Mouse (Mus musculus) erythroblast, embryonic 14.5 days (primary cell): ENCODE measurements around the gene Arhgef3.

Experiments used
- GATA1 ChIP-seq: IDR thresholded peaks from 2 replicates; pipeline ENCODE4 v1.6.1; 2012; ENCODE audit warnings: low read length, inconsistent platforms, mixed read lengths
- TAL1 ChIP-seq: IDR thresholded peaks from 3 replicates; pipeline ENCODE4 v1.6.1; 2012; ENCODE audit warnings: low read length, inconsistent platforms, mixed read lengths

GRCm38 (mm10) chr14:27327862-27328261 lies 213.2 kb downstream of the Arhgef3 start:
- TF ChIP-seq GATA1 (no peak), TAL1 (no peak)
